Mouse (Mus musculus) neural tube, embryonic 10.5 days (tissue): ENCODE data around the gene Nfrkb.

ENCODE experiments used
- DNase-seq: peaks from one replicate; pipeline ENCODE4 v3.0.0-alpha.2; 2017; ENCODE audit warnings: low spot score; ENCODE audit errors: extremely low spot score

The Nfrkb gene

DNA sequence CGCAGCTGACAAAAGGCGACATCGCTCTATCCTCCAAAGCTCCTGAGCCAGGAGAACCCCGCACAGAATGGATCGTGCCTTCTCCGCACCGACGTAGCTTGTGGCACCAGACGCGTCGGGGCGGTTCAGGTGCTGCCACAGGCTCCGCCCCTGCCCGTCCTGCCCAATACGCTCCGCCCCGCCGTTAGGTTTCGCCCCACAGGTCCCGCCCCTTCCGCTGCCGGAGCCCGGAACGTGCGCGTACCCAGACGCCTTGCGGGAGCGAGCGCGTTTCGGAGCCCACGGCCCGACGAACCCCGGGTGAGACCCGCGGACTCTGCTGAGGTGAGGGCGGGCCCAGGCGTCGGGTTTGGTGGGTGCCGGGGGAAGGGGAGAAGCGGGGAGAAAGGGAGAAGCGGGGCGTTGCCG is at the start of gene Nfrkb:
TSS of gene Nfrkb (plus strand) at position 246 of the 408 bp plus-strand sequence.
- peak; percentile 97 for DNase-seq

DNA sequence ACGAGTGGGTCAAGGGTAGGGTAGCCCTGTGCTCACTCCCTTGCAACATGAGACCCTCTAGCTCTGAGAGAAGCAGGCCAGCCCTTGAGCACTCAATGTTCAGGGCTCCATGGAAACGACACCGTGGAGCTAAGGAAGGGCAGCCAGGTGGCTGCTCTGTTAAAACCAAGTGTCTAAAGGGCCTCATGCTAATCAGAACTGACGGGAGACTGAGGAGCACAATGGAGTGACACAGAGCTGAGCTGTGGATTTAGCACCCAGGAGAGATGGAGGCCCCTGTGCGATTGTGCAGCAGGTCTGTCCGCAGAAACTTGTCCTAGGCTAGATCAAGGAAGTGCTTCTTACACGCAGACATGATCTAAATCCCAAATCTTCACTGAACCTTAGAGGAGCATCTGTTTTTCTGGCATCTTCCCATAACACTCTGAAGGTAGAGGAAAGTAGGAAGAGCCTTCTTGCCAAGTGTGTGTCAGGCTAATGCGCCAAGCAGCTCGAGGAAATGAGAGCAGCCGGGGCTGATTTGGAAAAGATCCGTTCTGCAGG is 41.6 kb upstream of the Nfrkb start:
- no peak for DNase-seq

DNA sequence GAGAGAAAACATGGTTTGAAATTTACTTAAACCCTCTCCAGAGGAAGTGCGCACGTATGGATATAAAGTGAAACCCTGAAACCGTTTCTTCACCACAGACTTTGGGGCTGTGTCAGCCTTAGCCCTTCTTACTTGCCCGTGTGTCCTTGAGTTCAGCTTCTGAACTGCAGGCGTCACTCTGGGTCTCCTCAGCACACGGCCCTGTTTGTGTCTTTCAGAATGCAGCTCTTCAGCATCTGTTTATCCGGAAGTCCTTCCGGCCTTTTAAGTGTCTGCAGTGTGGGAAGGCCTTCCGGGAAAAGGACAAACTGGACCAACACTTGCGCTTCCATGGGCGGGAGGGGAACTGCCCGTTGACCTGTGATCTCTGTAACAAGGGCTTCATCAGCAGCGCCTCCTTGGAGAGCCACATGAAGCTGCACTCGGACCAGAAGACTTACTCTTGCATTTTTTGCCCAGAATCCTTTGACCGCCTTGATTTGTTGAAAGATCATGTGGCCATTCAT is 39.4 kb upstream of the Nfrkb start:
- no peak for DNase-seq

DNA sequence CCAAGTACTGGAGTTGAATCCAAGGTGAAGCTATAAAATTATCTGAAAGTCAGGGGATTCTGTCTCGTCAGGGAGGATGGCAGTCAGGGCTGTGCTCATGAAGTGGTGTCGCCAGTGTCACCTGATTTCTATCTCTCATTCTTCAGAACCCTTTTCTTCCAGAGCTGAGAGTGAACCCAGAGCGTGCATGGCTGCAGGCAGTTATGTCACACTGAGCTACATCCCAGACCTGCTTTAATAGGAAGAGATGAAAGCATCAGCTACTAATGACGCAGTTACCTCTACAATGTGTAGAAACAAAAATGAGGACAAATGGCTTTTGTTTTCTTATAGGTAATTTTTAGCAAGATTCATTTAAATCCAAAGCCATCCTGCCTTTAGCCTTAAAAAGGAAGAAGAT is 37.5 kb upstream of the Nfrkb start:
- no peak for DNase-seq

DNA sequence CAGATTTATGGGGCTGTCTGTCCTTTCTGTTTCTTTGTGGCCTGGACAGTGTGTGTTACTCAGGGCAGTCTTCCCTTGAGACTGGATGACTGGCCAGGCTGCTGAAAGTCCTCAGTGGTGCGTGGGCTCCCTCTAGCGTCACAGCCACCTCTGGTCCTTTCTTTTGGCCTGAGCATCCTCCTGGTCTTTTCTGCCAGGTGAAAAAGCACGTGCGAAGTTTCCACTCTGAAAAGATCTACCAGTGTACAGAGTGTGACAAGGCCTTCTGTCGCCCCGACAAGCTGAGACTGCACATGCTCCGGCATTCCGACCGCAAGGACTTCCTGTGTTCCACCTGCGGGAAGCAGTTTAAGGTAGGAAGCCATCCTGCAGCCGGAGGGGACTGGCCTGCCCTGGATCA is 37.1 kb upstream of the Nfrkb start:
- peak; percentile 57 for DNase-seq

DNA sequence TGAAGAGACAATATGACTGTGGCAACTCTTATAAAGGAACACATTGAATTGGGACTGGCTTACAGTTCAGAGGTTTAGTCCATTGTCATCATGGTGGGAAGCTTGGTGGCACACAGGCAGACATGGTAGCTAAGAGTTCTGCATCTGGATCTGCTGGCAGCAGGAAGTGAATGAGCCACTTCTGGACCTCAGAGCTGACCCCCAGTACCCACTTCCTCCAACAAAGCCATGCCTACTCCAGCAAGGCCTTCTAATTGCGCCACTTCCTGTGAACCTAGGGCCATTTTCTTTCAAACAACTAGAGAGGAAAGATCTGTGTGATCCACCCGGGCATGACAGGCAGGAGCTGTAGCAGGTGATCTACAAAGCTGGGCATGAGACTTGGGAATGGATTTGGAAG is 33.3 kb upstream of the Nfrkb start:
- no peak for DNase-seq

DNA sequence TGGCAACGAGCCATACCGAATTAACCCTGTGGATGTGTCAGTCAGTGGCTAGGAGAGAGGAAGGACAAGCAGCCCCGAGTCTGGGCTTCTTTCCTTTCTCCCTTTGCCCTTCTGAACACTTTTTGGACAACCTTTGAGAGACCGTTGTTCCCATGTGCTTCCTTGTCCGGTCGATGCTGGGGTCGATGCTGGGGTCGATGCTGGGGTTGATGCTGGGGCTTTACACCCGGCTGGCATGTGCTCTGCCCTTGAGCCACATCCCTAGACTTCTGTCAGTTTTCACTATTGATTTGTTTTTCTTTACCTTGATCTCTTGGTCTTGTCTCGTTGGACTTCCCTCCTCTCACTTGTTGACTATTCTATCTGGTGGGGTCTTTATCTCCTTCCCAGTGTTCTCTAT is 32.5 kb upstream of the Nfrkb start:
- no peak for DNase-seq

DNA sequence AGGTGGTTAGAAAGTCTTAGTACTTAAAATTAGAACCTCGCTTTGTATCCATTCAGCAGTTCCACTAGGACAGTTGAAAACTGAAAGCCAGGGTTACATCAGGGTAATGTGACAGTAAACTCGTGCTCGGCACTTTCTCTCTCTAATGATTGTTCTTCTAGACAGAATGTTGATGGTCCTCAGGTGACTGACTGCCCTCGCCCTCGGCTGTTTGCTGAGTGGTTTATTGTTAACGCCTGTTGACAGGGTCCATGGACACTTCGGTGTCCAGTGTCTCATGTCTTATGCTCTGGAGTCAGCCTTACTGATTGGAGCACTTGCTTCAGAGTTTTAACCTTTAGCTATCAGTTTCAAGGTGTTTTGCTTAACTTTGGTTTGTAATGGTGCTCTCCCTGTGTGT is 31.9 kb upstream of the Nfrkb start:
- DNase-seq = no peak

DNA sequence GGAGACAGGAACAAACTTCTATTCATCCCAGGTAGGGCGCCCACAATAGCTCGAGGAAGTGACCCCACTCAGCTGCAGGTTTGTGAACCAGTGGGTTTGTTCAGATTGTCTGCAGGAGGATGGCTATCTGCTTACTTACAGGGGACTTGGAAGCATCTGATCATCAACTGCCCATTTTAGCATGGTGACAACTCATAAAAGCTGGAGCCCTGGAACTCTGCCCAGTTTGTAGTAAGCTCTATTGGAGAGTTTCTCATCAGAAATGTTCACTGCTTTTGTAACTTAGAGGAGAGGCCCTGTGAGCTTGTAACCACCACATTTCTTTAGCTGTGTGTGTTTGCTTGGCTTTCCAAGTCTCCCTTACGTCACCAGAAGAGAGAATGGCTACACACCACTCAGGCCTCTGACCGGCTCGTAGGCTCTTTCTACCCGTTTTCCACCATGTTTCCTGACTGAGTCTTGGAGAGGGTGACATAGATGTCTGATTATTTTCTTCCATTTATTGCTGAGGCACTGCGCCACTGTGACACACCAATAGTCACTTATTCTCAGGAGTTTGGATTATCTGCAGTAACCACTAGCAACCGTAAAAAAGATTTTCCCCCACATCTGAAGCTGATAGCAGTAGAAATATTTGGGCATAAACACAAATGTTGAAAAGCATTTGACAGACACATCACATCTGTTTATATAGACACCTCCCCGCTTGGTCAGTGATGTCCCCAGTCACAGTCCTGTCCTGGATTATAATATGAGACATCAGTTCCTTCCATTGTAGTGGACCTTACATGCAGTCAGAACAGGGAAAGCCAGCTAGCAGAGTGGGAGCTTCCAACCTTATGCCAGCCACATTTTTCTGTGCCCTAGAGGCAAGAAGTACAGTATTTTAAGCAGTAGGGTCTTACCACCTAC is 22.0 kb upstream of the Nfrkb start:
- no peak for DNase-seq

DNA sequence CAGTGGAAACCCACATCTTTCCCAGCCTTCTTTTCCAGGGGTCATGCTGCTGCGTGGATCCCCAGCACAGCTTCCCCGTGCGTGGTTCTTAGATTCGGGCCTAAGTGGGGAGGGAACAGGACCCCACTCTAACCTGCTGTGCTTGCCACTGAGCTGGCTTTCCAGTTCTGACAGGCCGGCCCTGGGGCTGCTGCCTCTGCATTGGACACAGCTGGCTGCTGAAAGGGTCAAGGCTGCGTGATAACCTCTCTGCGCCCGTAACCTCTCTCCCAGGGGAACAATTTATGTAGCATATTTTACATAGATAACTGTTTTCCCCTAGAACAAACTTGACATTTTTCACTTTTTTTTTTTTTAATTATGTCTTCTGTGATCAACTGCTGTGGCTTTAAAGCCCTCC is 20.9 kb upstream of the Nfrkb start:
- DNase-seq = no peak

DNA sequence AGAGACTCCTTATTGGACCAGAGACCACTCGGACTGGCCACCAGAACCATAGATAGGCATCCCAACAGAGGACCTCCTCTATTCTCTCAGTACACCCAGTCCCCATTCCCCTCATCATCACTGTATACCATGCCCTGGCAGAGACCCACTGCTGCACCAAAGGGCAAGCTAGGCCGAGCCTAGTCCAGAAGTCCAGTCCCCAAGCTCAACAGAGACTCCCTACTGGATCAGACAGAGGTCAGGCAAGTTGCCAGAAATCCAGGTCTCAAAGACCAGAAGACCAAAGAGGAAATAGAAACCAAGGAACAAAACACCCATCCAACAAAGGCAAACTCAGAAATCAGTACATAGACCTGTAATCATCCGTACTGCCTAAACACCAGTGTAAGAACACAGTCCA is 14.3 kb upstream of the Nfrkb start:
- no peak for DNase-seq

DNA sequence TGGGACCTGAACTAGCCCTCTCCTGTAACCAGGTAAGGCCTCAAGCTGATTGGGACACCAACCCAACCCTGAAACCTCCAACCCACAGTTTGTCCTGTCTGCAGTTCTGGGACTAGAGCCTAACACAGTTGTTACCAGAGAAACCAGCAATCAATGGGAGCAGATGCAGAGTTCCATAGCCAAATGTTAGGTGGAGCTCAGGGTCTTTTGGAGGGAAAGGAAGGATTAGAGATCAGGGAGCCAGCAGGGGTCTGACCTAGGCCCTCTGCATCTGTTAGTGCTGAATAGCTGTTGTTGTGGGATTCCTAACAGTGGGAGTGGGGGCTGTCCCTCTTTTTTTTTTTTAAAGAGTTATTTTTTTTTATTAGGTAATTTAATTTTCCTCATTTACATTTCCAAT is 9.3 kb upstream of the Nfrkb start:
- no peak for DNase-seq

DNA sequence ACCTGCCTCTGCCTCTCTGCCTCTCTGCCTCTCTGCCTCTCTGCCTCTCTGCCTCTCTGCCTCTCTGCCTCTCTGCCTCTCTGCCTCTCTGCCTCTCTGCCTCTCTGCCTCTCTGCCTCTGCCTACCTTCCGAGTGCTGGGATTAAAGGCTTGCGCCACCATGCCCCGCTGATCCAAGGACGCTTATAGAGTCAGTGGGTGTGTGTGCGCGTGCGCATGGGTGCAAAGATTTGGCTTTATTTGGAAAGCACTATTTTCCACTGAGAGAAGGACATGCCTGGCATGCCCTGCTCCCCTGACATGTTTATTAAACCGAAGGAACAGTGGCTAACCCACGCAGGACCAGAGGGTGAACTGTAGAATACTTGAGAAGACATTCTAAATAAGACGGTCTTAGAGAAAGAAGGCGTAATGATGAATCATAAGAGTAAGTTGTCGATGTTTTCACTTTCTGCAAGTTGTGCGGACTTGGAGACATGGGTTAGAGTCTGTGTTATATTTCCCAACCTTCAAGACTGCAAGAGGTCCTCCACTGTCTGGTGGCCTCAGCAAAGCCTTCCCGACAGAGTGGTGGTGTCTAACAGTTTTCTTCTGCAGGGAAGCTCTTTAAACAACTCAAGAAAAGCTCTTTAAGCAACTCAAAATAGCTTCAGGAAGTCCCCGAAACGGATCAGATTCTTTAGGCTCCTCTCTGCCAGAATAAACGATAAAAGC is 1.0 kb upstream of the Nfrkb start:
- no peak for DNase-seq

DNA sequence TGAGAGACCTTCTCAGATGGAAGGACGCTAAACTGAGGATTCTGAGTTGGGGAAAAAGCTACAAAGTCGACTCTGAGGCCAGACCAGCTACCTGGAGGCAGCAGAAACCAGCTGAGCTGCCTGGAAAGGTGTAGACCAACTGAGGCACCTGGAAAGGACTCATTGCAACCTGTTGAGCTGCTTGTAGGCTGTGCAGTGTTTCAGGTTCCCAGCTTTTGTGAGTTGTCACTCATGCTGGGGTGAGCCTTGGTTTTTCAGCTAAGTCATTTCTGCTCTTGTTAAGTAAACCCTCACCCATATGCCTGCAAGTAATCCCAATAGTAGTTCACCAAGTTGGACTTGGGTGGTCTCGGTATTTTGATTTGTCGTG is 507 bp upstream of the Nfrkb start:
- DNase-seq = peak; percentile 16

DNA sequence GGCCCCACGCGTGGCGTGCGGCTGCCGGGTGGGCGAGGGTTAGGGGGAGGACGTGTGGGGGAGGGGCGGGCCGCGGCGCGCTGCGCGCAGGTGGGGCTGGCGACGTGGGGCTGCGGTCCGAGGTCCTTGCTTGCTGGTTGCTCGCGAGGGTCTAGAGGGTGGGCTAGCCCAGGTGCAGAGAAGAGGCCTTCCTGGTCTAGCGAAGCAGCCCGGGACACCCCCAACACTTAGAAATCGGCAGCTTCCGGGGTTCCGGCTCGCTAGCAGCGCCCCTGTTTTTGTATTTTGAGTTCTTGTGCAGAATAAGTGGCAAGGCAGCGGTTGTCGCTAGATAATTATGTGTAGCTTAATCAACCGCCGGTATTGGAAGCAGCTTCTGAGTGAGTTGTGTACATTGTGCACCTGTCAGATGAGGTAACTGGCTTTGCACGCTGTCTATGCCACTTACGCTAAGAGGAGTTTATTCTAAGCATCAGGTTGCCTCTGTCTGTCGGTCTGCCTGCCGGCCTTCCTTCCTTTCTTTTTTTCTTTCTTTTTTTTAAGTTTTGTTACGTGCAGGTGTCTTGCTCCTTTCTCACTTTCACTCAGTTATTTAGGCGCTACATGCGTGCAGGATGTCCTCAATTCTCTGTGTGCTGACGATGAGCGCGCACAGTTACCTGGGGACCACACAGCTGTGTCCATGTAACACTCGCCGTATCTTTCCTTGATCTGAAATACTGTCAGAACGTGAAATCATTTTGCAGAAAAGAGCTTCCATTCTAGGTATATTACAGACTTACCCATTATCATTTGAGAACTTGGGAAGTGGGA is 582 bp downstream of the Nfrkb start:
- no peak for DNase-seq

DNA sequence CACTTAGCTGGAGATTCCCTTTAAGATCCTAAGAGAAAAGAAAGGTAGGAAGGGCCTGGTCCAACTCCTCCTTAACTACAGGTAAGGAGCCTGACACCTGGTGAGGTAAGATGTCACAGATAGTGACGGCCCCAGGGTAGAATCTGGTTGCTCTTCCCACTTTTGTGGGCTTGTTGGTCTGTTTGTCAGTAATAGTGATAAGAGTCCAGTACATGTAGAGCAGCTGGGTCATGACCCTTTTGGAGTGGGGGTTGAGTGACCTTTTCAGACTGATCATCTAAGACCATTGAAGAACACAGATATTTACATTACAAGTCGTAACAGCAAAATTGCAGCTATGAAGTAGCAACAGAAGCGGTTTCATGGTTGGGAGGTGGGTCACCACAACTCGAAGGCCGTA is 1.2 kb downstream of the Nfrkb start:
- no peak for DNase-seq

DNA sequence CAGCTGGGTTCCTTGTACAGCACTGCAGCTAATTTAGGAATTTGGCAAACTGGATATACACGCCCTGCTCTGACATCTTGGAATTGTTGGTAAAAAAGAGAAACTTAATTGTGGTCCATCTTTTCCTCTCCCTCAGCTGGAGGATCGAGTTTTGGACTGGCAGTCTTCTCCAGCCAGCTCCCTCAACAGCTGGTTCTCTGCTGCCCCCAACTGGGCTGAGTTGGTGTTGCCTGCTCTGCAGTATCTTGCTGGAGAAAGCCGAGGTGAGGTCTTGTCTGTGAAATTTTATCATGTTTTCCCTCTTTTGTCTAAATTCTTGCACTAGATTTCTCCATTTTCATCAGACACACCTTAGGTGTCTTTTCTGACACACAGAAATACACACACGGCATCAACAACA is 14.4 kb downstream of the Nfrkb start:
- DNase-seq = peak; percentile 66

DNA sequence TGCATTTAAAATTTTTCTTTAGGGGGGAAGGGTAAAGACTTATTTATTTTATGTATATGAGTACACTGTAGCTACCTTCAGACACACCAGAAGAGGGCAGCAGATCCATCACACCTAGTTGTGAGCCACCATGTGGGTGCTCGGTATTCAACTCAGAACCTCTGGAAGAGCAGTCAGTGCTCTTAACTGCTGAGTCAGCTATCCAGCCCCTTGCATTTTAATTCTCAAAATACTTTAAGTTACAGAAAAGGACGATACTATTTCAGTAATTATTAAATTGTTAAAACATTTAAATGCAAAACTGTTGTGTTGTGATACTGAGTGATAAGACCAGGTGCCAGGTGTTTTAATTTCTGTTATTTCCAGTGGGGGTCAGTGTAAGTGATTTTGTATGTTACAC is 18.3 kb downstream of the Nfrkb start:
- DNase-seq = no peak

DNA sequence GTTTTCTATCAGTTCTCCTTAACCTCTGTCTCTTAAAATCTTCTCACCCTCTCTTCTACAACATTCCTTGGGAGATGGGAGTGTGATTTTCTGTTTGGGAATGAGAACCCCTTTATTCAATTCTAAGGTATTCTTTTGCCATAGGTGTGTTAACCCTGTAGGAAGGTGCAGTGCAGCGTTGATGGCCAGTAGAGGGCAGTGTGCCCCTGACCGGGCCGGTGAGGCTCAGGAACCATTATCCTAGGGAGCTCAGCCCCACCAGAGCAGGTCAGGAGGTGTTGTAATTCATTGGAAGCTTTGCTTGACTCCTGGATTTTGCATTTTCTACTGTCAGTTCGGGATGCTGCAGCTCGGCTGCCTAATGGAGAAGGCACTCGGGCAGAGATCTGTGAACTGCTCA is 19.2 kb downstream of the Nfrkb start:
- DNase-seq = peak; percentile 26

DNA sequence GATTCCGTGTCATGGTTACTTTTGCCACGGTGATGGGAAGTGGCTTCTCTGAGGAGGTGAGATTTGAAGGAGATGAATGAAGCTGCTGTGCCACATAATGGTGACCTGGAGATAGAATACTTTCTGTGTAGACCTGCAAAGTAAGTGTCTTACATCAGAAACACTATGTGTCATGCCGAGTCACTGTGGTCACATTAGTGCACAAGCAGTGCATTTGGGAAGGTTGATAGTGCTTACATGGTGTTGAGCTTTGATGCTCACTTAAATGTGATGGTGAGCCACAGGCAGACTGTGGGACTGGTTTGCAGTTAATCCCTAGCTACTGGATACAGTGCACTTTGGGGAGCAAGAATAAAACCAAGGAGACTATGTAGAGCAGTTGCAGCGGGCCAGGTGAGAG is 26.2 kb downstream of the Nfrkb start:
- no peak for DNase-seq

DNA sequence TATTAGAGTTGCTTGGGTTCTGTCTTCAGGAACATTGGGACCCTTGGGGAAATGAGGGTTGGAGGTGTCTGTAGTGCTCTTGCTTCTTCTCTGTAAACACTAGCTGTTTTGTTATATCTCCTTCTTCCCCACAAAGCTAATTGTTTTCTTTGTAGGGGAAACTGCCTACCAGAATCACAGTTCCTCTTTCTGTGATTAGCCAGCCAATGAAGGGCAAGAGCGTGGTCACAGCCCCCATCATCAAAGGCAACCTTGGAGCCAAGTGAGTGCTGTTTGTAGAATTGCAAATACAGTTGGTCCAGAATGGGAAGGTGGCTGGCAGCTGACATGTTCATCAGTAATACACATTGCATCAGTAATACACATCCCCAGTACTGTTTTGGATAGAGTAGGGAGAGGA is 32.8 kb downstream of the Nfrkb start:
- DNase-seq = no peak

DNA sequence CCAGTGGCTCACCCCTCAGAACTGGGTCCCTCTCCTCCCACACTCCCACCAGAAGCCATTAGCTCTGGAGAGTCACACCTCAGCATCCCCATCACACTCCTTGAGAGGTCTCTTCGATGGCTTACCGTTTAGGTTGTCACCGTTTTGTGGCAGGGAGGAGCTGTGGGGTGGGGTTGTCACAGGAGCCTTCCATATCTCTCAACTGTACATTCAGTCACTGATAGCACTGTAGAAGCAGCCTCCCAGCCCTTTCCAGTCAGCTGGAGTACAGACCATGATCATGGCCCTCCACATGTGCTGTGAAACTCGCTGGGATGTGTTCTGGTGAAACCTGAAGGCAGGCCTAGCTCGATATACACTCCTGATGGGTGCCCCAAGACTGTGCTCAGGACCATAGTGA is 36.2 kb downstream of the Nfrkb start:
- no peak for DNase-seq
